Mouse (Mus musculus) midbrain, embryonic 14.5 days (tissue): ENCODE measurements at regions not wholly inside any gene's neighbourhood (a gene's known extent, or its start where the extent isn't known, plus 50 kb on each side); places are given as distances from the start of the nearest gene placed in this dataset.

ENCODE experiments used
- ATAC-seq: fragments of 200-750 bp; cut with Nextera tagmentation; 2 replicates; pipeline ENCODE4 v1.8.0; 2017; ENCODE audit warnings: moderate number of reproducible peaks, moderate library complexity; ENCODE audit not compliant: low FRiP score, low TSS enrichment
- DNase-seq: peaks from one replicate; pipeline ENCODE4 v3.0.0-alpha.2; 2015
- H3K27ac ChIP-seq: fragments of 300-500 bp; sonication (generic); replicated peaks from 2 replicates; pipeline ENCODE4 v1.5.1; 2014; ENCODE audit warnings: mild to moderate bottlenecking, low read depth, low read length, moderate library complexity
- H3K27me3 ChIP-seq: fragments of 300-500 bp; sonication (generic); 2 replicates; pipeline ENCODE4 v1.6.1; 2014; ENCODE audit warnings: low read length, control low read depth, mixed read lengths; ENCODE audit not compliant: control insufficient read depth, insufficient read depth
- H3K36me3 ChIP-seq: fragments of 300-500 bp; sonication (generic); 2 replicates; pipeline ENCODE4 v1.6.1; 2014; ENCODE audit warnings: low read length, control low read depth; ENCODE audit not compliant: control insufficient read depth, insufficient read depth
- H3K4me1 ChIP-seq: fragments of 300-500 bp; sonication (generic); 2 replicates; pipeline ENCODE4 v1.6.1; 2014; ENCODE audit warnings: mild to moderate bottlenecking, antibody characterized with exemption, low read length, control low read depth; ENCODE audit not compliant: control insufficient read depth, insufficient read depth
- H3K4me2 ChIP-seq: fragments of 300-500 bp; sonication (generic); 2 replicates; pipeline ENCODE4 v1.6.1; 2014; ENCODE audit warnings: mild to moderate bottlenecking, low read length, moderate library complexity
- H3K4me3 ChIP-seq: fragments of 300-500 bp; sonication (generic); replicated peaks from 2 replicates; pipeline ENCODE4 v1.5.1; 2014; ENCODE audit warnings: low read depth, low read length
- H3K9ac ChIP-seq: fragments of 300-500 bp; sonication (generic); replicated peaks from 2 replicates; pipeline ENCODE4 v1.6.1; 2014; ENCODE audit warnings: mild to moderate bottlenecking, low read length, moderate library complexity
- H3K9me3 ChIP-seq: fragments of 300-500 bp; sonication (generic); 2 replicates; pipeline ENCODE4 v1.6.1; 2016; ENCODE audit warnings: low read length, control low read depth, mixed read lengths; ENCODE audit not compliant: control insufficient read depth
- WGBS: fragments of 180-500 bp; shearing (Covaris S2); extraction: QIAGEN DNeasy Blood & Tissue Kit; methylation state at CpG from one replicate; pipeline ENCODE4 v1.1.7; 2014; 5-methylcytosine and 5-hydroxymethylcytosine counted together

DNA sequence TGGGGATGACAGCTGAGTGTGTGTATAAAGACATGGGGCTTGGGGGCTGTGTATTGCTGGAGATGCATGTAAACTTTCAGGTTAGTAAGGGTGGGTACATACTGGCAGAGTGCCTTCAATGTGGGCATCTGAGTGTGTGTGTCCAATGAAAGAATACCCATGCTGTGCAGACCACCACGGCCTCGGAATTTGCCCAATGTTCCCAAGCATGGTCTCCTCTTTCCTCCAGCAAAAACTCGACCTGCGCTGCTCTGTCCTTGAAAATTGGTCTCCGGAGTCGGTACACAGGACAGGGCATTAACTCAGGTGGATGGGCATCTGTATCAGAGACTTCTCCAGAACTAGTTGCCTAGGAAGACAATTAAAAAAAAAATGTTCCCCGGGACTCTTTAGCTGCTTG, 188.3 kb upstream of the Gm4791 start:
- no peak overlapping the region for H3K27ac ChIP-seq
- ATAC-seq = no peak
- no peaks in the 10 kb centered on the region; the same call in 1 of the 2 replicates for H3K4me1 ChIP-seq
- no peaks in the 10 kb centered on the region for H3K27me3 ChIP-seq
- H3K4me2 ChIP-seq = no peak overlapping the region
- no peaks in the 10 kb centered on the region for H3K9me3 ChIP-seq
- H3K4me3 ChIP-seq = no peak overlapping the region
- no peaks in the 10 kb centered on the region for H3K36me3 ChIP-seq
- WGBS = 86% methylated on average over 7 of the region's 7 CpGs
- DNase-seq = no peak
- H3K9ac ChIP-seq = no peak overlapping the region

DNA sequence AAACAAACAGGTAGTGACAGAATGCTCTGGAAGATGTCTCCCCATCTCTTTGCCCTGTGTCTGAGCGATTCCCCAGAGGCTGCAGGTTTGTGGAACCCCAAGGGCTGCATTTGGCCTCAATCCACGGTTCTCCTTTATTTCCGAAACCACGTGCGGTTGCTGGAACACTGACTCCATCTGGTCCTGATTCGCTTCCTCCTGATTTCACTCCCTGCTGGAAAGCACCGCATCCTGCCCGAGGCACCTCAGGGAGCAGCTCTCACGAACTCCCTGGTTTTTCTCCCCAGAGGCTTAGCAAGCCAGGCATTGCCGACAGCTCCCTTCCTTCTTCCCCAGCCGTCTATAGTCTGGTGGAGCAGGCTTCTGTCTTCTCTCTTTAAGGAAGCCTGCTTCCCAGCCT, 203.1 kb upstream of the Gm4791 start:
- Histone ChIP-seq H3K4me1 (no peaks in the 10 kb centered on the region), H3K27me3 (no peaks in the 10 kb centered on the region), H3K4me3 (no peak overlapping the region), H3K27ac (no peak overlapping the region), H3K36me3 (no peaks in the 10 kb centered on the region), H3K9ac (no peak overlapping the region), H3K4me2 (no peak overlapping the region), H3K9me3 (no peaks in the 10 kb centered on the region)
- ATAC-seq (no peak), DNase-seq (no peak)
- 69% methylated on average over 11 of the region's 11 CpGs for WGBS

DNA sequence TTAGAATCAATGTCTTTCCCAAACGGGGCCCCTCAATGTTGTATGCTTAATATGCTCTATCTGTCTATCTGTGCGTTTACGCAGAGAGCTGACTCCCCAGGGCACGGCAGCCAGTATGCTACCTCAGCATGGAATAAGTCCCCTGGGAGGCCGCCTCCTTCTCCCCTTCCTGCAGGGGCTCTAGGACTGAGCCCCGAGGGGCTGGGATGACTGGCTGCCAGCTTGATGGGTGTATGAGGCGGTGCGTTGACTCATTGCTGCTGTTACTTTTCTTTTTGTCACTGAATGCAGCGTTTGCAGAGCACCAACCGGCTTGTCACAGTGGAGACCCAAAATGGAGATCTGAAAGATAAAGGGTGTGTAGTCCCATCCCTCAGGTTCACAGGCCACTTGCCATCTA, 209.5 kb upstream of the Gm4791 start:
- DNase-seq = no peak
- no peak for ATAC-seq
- Histone ChIP-seq H3K9ac (no peak overlapping the region), H3K27me3 (no peaks in the 10 kb centered on the region), H3K27ac (no peak overlapping the region), H3K4me3 (no peak overlapping the region), H3K4me2 (no peak overlapping the region), H3K36me3 (no peaks in the 10 kb centered on the region), H3K4me1 (no peaks in the 10 kb centered on the region), H3K9me3 (no peaks in the 10 kb centered on the region)
- 76% methylated on average over 10 of the region's 10 CpGs for WGBS

DNA sequence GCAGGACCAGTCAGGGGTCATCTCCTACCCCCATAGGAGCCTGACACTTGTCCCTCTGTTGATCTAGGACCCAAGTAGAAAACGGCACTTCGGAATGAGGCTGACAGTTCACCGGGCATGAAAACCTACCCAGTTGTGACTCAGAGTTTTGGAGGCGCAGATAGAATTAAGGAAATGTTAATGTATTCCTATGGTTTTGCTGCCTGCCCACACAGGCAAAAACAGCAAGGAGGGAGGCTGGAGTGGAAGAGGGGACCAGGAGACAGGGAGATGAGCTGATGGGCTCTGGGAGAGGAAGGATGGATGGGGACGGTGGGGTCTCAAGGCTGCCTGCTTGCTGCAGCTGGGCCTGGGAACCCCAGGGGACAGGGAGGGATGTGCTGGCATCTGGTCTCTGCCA, 210.1 kb upstream of the Gm4791 start:
- Histone ChIP-seq H3K36me3 (no peaks in the 10 kb centered on the region), H3K27me3 (no peaks in the 10 kb centered on the region), H3K4me2 (no peak overlapping the region), H3K27ac (no peak overlapping the region), H3K9me3 (no peaks in the 10 kb centered on the region), H3K4me1 (no peaks in the 10 kb centered on the region), H3K4me3 (no peak overlapping the region), H3K9ac (no peak overlapping the region)
- DNase-seq (no peak), ATAC-seq (no peak)
- 90% methylated on average over 5 of the region's 5 CpGs for WGBS

DNA sequence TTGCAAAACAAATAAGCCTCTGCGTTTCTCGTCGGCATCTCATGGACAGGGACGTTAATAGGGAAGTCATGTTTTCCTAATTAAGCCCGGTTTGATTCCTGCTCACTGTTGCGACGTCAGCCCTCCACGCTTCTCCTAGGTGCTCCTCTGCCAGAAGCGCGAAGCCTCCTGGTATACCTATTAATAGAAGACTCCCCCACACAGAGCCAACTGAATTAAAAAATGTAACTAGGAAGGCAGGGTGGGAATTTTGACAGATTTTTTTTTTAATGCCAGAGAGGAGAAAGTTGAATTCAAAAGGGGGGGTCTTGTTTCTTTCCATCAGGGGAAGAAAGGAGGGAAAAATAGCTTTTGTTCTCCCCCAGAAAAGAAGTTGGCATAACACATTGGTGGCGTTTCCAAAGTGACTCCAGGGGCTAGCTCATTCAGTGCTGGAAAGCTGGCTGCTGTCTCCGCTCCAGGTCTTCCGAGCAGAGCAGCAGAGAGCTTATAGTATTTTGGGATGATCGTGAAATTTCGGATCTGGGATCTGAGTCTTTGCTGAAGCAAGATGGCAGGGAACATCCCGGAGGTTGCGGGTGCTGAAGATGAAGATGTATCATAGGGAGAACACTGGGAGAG, 214.1 kb upstream of the Gm4791 start:
- no peak overlapping the region for H3K4me2 ChIP-seq
- no peaks in the 10 kb centered on the region for H3K36me3 ChIP-seq
- H3K4me1 ChIP-seq = no peaks in the 10 kb centered on the region
- no peak overlapping the region for H3K4me3 ChIP-seq
- H3K27ac ChIP-seq = no peak overlapping the region
- peak; percentile 33 for DNase-seq
- no peak overlapping the region for H3K9ac ChIP-seq
- WGBS = 76% methylated on average over 17 of the region's 17 CpGs
- no peaks in the 10 kb centered on the region for H3K9me3 ChIP-seq
- no peak for ATAC-seq
- H3K27me3 ChIP-seq = no peaks in the 10 kb centered on the region

DNA sequence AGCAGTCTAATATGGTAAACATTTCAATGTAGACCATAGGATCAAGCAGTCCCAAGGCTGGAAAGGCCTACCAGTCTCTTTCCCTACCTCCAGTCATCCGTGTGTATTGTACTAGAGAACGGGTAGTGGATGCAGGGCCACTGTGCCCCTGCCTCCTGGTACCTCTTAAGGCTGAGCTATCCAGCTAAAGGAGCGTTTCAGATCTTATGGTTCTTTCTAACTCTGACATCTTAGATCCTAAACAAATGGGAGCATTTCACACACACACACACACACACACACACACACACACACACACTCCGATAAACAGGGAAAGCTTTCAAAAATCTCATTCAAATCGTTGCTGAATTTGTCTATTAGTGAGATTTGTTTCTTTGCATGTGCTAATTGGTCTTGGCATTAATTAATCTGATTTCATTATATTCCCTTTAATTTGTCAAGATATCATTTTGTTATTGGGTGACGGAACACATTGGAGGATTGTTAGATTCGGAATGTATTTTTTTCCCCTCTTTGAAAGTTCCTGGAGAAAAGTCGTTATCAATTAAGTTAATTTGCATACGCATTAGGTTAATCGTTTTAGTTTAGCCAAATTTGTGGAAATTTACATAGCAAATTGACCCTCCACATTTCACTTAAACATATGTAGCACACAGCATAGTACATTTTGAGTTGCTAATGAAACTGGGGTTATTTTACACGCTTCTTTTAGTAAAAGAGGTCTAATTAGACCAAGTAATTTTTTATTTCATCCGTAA, 214.8 kb upstream of the Gm4791 start:
- Histone ChIP-seq H3K4me2 (no peak overlapping the region), H3K4me3 (no peak overlapping the region), H3K27ac (no peak overlapping the region), H3K9me3 (no peaks in the 10 kb centered on the region), H3K9ac (no peak overlapping the region), H3K4me1 (no peaks in the 10 kb centered on the region), H3K36me3 (no peaks in the 10 kb centered on the region), H3K27me3 (no peaks in the 10 kb centered on the region)
- DNase-seq = no peak
- 82% methylated on average over 12 of the region's 12 CpGs for WGBS
- ATAC-seq = no peak

DNA sequence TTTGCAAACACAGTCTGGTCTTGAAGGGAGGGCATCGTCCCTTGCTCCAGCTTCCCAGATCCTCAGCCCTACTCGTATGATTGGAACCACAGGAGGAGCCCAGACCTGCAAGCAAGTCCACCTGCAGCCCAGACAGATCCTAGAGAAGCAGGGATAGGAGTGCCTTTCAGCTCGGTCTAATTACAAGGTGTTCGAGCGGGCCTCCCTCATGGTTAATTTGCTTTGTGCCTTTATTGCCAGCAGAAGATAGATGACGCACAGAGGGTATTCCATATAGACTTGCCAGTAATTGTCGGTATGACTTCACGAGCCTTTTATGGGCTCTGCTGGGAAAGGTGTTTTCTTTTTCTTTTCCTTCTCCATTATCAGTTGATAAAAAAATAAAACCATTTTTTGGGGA, 216.9 kb upstream of the Gm4791 start:
- Histone ChIP-seq H3K27ac (no peak overlapping the region), H3K9ac (no peak overlapping the region), H3K4me2 (no peak overlapping the region), H3K4me3 (no peak overlapping the region), H3K36me3 (no peaks in the 10 kb centered on the region), H3K9me3 (no peaks in the 10 kb centered on the region), H3K4me1 (no peaks in the 10 kb centered on the region), H3K27me3 (no peaks in the 10 kb centered on the region)
- ATAC-seq (no peak), DNase-seq (no peak)
- WGBS = 90% methylated on average over 8 of the region's 8 CpGs

DNA sequence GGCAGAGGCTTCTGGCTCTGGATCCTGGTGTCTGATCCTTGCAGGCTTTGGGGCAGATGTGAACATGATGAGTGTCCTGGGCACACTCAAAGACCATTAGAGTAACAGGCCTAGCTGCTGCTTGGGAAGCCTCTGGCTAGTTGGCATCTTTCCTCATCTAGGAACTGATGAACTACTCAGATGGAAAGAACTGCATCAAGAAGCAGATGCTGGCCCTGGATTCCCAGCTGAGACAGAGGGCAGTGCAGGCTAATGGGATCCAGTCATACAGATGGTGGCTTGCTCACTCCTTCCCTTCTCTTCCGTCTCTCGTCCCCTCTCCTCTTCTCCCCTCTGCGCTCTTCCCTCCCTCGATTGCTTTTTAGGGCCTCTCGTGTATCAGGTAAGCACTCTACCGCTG, 219.8 kb upstream of the Gm4791 start:
- Histone ChIP-seq H3K27me3 (no peaks in the 10 kb centered on the region), H3K36me3 (no peaks in the 10 kb centered on the region), H3K27ac (no peak overlapping the region), H3K4me2 (no peak overlapping the region), H3K4me1 (no peaks in the 10 kb centered on the region), H3K4me3 (no peak overlapping the region), H3K9me3 (no peaks in the 10 kb centered on the region), H3K9ac (no peak overlapping the region)
- no peak for DNase-seq
- ATAC-seq = no peak
- WGBS = 90% methylated on average over 6 of the region's 6 CpGs

DNA sequence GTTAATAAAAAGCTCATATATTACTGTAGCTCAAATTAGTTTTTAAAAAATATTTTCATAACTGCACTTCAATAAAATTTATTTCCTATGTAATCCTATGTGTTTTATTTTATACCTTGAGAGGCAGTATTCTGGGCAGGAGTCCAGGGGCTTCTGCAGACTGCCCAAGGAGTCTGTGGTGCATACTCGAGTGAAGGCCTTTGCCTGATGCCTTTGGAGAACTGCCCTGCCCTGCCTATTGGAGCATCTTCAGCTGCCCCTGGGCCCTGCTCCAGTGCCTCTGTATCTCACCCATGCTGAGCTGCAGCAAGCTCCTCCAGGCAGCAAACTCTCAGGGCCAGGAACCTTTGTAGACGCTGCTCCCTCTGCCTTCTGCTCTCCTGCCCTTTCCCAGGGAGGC, 223.7 kb upstream of the Gm4791 start:
- WGBS = 73% methylated on average over 2 of the region's 2 CpGs
- DNase-seq = no peak
- no peaks in the 10 kb centered on the region for H3K27me3 ChIP-seq

More for the DNA sequence above, 223.7 kb upstream of the Gm4791 start:
- H3K9me3 ChIP-seq = no peaks in the 10 kb centered on the region
- no peaks in the 10 kb centered on the region for H3K36me3 ChIP-seq
- no peak overlapping the region for H3K27ac ChIP-seq
- 0 out of 2 replicates have a peak, but pooled peaks cover 2% of the 10 kb centered on the region for H3K4me1 ChIP-seq
- no peak for ATAC-seq
- no peak overlapping the region for H3K4me2 ChIP-seq
- H3K4me3 ChIP-seq = no peak overlapping the region
- H3K9ac ChIP-seq = no peak overlapping the region
